Mouse (Mus musculus) spleen, postnatal 36 days (tissue): ENCODE results near the gene Saysd1.
A peak's percentile ranks its signal among the peaks of the same experiment; 100 is the strongest.

Experiments used
- DNase-seq, 2 experiments: peaks; one replicate each; pipeline ENCODE4 v3.0.0; 2022; ENCODE audit warnings: low spot score in 2 of 2, mixed read lengths in 1 of 2

Saysd1 gene

DNA sequence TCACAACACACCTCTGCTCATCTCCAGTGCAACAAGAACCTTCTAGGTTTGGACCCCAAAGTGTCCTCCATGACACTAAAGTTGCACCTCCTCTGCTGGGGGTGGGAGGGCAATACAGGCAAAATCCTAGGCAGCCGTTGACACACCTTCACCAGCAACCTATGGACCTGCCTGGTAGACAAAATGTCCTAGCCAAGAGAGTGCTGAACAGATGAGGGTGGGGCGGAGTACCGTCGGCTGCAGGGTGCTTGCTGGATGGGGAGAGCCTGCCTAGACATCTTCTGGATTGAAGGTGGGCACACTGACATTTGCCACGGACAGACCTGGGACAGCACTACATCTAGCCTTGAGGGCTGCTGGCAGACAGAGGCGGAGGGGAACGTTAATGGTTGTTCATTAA is 26.1 kb upstream of the Saysd1 start:
- DNase-seq = no peak

DNA sequence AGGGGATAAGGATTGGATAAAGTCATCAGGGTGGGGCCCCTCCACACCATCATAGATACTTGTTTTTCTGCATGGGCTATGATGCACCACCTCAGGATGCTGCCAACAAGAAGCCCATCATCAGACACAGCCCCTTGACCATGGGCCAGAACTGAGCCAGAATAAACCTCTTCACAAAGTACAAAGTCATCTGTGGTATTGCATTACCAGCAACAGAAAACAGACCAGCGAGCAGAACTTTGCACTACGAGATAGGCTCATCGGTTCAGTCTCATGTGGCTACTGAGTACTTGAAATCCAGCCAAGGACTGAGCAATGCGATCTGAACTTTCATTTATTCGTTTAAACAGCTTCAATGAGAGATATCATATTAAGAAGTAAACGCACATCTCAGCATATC is 24.4 kb upstream of the Saysd1 start:
- DNase-seq = no peak

DNA sequence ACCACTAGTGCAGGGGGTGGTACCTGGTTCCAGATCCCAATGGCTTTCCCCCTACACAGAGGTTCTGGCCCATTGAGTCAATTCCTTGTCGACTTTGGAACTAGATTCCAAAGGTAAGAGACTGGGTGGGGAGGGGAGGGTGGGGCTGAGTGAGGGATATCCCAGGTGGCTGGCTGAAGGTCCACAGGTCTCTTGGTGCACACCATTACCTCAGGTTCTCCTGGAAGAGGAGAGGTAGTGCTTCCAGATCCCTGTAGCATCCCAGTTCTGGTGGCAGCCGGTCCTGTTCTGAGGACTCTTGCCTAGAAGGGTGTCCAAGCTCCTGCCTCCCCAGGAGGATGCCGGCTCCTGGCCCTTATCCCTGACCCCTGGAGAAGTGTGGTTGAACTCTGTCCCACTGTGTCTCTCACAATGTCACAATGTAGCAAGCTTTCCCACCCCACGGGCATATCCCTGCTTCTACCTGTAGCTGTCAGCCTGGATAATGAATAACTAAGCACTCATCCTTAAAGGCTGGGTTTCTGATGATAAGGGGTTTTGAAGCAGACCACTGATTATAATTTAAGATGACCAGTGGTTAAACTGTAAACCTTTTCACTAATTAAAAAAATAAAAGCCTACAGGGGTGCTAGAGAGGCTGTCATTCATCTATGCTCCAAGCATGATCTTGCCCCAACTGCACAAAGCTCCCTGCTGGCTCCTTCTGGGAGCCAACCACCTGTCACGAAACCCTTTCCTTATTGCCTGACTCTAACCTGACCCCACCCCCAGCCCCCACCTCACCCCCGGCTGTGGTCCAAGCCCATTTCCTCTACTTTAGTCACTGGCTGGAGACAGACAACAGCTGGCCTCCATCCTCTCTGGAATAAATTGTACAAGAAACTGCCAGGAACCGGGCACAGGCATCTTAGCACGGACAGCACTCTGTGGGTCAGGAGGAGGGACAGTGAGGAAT is 20.7 kb upstream of the Saysd1 start:
- no peak for DNase-seq

DNA sequence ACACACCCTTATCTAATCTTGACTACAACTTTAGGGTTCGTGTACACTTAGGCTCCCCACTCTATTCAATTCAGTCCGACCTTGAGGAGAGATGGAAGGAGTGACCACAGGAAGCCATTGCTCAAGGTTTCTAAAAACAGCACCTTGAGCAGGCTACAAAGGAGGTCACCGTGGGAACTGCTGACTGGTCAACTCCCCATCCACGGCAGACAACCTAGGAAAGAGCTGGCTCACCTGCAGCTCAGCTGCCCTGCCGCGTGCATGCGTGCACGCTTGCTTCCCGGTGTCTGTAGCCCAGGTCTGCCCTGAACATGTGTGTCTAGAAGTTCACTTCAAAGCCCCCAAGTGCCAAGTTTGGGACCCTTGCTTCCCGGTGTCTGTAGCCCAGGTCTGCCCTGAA is 19.3 kb upstream of the Saysd1 start:
- no peak for DNase-seq

DNA sequence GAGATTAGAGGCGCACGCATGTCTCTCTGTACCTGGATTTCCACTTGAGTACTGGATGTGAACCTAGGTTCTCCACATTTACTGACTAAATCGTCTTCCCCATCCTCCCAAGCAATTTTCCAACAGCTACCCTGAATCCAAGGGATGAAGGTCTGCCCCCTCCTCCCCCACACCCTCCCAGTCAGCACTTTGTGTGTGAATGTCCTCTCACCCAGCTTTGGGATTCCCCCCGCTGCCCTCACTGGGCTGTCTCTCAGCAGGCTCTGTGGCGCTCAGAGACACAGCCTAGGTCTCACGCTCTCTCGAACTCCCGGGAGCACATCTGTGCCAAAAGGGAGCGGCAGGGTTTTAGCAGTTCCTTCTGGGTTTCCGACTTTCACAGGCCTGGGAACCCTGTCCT is 17.4 kb upstream of the Saysd1 start:
- no peak for DNase-seq

DNA sequence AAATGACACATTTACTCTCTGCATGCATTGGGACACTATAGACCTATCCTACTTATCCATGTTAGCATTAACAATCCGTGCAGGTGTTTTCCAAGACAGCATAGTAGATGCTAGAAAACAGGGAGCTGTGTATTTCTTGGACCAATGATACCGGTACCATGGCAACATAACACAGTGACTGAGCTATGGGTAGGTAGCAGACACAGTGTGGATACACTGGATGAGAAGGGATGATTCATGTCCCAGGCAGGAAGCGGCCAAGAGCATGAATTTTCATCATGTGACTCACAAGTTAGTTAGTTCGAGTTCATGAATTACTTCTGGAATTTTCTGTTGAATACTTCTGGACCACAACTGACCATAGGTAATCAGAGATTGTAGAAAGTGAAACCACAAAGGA is 16.6 kb upstream of the Saysd1 start:
- no peak for DNase-seq

DNA sequence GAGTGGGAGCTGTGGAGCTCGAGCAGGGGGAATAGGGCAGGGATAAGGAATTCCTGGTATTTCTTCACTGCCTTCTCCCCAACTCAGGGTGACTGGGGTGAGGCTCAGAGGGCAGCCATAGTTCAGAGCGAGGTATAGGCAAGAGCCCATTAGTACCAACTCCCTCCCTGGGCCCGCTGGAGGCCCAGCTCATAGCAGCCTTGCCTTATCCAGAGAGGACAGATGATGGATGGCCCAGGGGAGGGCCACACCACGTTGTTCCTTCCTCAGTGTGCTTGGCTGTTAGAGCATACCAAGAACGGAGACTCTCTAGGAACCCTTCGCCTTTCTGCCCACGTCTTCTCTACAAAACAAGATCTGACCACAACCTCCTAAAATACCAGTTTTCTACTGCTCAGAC is 15.9 kb upstream of the Saysd1 start:
- no peak for DNase-seq

DNA sequence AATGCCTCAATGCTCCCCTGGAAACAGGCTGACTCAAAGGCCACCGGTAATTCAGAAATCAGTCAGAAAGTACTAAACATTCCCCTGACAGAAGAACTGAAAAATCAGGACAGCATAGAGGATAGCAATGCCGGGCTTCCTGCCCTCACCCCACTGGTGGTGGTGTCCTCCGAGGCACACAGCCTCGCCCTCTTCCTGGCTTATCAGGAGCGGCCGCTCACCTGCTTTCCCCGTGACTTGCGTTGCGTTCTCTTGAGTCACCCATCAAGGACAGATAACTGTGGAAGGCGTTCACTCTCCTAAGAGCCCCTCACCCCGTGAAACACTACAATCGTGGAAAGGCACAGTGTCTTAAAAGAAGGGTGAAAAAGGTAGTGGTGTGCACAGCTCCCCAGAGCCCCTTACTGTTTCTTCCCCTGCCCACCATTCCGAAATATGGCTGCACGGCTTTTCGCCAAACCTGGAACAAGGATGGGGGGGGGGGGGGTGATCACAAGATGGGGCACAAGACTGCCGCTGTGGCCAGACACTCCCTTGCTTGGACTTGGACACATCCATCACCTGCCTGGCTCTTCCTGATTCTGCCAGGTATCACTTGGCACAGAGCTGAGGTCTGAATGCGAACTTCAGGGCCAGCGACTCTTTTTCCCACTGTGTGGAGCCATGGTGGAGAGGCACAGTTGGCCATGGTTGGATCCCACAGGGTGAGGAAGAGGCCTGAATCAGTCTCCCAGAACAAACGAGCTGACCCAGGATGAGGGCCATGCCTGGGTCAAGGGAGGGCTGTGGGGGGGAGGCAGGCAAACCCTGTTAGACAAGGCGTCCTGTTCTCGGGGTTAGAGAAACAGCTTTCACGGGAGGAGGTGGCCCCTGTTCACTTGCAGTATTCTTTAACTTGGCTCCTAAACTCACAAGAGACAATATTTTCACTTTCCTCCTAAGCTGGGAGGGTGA is 11.1 kb upstream of the Saysd1 start:
- DNase-seq = no peak

DNA sequence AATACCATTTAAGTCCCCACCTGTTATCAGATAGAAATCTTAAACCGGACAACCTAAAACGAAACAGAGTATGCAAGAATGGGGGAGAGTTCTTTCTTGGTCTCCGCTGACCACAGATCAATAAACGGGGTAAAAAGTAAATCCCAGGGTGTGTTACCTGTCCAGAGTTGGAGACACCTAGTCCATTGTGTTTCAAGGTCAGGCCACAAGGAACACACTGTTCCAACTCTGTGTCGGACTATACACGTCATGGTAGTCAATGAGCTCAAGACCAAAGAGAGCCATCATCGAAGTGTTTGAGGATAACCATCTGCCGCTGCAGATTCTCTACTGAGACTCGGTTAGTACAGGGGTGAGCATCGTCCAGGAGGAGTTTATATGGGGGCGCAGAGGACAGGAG is 10.2 kb upstream of the Saysd1 start:
- DNase-seq = no peak

DNA sequence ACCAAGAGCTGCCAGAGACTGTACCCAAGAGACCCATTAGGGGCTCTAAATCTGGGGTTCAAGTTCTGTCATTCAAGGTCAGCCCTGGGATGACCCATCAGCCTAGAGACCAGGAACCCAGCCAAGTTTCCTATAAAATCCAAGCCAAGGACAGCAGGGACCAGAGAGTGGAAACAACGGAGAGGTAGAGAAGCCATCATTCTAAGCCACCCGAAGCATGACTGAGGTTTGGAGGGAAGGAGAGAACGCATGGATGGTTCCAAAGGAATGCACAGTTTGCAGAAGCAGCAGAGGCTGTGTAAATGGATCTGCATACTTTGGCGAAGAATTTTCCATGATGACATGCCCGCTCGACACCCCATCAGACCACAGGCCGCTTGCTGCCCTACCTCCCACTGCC is 9.5 kb upstream of the Saysd1 start:
- DNase-seq = no peak

DNA sequence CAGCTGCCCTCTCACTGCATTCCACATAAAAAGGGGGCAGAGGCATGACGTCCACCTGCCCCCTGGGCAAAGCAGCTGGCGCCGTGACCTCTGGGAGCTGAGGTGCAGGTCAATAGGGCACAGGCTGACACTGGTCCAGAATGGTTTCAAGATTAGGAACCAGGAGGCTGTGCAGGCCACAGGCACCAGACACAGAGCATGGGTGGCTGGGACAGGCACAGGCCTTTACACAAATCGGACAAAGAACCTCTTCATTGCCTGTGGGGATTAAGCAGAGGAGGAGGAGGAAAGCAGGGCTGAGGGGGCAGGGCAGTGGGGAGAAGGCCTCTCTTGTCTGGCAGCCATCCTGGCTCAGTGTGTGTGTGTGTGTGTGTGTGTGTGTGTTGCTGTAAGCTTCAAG is 5.8 kb upstream of the Saysd1 start:
- DNase-seq = no peak

DNA sequence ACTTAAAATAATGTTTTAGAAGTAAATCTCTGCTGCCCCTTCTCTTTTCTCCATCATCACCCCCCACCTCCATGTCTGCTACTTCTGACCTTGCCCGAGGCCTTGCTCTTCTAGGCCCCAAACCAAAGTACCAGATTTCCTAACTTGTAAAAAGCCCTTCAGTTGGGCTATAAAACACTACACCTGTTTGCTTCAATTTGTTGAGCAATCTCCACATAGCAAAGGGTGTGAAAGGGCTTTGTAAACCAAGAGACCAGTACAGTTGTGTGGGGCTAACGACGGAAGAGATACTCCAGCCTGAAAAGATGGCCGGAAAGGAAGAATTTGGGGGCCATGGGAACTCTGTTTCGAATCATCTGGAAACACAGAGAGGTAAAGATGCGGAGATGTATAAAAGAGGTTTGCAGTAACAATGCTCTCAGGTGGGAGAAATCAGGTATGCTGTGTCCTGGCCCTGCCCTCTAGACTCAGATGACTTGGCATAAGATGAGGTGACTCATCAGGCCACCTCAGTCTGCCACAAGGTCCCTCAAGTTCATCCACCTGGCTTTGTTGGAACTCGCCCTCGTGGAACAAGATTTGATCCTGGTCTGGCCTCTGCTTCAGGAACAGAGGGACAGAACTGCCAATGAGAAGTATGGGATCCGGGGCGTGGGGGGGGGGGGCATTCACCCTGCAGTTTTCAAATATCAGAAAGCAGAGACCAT is 3.2 kb downstream of the Saysd1 start:
- DNase-seq = no peak

DNA sequence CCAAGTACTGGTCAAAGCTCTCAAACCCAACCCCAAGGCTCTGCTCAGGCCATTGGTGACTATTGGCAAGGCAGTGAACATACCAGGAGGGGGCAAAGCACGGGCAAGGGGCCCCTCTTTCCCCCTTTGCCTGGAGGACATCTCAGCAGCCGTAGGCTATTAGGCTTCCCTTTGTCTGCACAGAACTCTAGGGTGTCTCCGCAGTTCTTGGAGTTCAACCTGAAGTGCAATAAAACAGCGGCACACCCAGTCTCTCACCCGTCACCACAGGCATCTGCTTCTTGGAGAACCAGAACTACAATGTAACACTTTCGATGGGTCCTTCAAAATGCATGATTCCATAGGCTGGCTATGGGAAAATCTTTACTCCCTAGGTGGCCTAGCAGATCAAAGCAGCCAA is 10.2 kb downstream of the Saysd1 start:
- DNase-seq = no peak

DNA sequence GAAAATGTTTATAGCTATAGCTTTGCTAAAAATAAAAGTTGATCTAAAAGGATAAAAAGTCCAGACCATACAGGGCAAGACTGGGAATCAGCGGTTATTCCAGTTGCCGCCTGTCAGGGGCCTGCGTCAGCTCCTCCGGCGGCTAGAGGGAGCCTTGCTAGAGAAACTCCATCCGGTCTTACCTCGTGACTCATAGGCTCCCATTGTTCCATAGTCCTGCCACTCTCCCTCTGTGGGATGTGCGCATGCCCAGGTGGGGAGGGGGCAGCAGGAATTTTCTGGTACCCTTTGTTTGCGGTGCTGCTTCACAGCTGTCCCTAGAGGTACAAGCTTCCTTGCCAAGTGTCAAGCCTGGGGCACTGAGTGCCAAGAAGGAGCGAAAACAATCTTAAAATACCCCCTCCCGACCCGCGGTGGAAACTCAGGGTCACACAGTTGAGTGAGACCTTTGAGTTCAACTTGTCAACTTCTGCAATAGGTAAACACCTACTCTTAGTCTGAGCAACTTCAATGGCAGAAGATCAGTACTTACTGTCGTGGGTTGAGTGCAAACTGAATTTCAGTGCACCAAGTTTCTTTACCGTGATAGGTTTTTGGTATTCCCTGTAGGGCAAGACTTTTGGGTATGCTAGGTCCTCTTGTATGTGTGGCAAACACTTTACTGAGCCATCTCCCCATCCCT is 10.8 kb downstream of the Saysd1 start:
- no peak for DNase-seq

DNA sequence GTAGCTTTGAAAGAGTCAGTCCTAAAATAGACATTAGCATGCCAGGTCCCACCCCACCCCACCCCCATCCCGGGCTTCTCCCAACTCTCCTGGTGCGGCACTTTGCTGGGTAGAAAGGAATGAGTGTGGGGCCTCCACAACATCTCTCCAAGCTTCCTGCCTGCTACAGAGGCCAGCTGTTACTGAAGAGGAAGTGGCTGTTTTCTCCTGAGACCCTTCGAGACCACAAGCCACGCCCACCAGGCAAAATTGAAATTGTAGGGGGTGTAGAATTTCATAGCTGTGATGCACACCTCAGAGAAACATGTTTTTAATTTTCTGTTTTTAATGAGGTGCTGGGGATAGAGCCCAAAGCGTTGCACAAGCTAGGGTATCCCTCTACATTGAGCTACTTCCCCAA is 17.5 kb downstream of the Saysd1 start:
- DNase-seq = peak; percentile 84 to 88

DNA sequence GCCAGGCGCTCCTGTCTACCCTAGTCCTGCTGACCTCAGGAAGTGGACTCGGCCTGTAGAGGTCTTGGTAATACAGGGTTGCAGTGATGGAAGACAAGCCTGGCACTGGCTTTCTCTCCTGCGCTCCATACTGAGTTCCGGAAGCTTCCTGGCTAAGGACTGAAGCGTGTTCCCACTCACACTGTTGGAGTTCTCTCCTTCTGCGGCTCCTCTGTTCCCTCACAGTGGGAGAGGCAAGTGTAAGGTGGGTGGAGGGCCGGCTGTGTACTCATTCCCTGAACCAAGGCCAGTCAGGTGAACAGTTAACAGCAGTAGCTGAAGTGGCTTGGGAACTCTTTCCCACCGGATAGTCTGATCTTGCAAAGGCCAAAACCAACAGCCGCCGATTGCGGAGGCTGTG is 18.3 kb downstream of the Saysd1 start:
- DNase-seq = no peak

DNA sequence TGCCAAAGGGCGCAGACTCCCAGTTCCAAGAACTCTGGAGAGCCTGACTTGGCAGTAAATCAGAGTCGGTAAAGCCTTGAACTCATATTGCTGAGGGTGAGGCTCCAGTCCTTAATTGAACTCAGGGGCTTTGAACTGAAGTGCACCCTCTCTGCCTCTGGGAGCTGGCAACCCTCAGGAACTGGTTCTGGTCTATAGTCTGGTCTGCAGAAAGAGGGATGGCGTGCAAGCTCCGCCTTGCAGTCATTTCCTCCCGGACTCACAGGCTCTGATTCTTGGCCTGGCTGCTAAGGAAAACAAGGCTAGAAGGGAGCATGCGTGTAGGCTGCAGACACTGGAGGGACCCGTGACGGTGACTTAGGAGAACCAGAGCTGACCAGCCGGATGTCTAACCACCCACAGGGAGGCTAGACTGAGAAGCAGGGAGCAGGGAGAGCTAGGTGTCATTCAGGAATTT is 22.2 kb downstream of the Saysd1 start:
- DNase-seq = no peak

DNA sequence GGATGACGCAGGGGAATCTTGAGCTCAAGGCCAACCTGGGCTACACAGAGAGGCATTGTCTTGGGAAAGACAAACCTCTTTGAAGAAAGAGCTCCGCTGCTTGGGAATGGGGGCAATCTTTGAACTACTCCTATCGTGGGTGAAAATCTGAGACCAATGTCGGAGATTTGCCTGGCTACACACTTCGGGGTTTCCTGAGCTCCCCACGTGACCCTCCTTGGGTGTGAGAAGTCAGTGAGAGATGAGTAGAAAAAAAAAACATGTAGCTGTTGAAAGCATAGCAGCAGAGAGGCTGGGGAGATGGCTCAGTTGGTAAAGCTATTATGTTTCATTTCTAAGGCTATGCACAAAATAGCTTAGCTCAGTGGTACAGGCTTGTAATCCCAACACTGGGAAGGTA is 23.4 kb downstream of the Saysd1 start:
- peak; percentile 67 to 71 for DNase-seq

DNA sequence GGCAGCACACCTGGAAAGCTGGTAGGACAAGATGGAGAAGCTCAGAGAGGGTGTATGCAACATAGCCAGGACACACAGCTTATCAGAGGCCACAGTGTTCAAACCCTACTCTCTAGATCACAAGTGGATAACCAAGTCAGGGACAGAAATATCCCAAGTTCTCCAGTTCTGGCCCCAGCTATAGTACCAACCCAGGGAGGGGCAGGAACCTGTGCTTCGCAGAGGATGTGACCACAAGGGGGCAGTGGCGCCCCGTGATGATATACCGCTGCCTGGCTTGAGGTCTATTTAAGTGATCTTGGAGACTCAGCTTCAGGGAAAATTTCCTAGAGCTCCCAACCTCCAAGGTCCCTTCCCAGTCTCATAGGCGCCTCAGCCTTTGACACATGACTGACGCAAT is 24.4 kb downstream of the Saysd1 start:
- peak; percentile 69 to 70 for DNase-seq

DNA sequence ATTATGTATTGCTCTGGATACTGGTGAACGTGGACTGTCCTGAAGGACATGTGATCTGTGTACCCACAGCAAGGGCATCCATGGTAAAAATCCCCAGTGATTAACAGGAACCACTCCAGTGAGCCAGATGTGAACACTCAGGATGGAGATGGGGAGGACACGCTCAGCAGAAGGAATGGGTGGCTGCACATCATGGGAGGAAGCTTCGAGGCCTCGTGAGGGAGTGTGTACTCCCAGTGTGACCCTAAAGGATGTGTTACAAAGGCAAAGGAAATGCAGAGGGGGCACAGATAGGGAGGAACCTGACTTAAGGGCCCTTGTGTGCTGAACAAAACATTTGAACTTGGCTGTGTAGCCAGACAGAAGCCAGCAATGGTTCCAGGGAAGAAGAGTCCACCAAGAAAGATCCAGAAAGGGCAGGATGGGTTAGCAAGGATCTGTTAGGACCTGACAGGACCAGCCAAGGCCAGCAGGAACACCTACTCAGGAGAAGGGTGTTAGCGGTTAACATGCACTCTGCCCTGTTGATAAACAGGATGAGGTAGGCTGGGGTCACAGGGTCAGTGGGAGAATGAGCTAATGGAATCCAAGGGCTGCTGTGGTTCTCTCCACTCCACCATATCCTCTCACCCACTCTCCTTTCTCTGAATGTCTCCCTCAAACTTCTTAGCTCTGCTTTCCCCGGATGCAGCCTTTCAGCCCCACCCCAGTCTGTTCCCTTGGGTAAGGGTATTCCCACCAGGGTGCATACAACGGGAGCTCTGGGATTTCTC is 25.0 kb downstream of the Saysd1 start:
- DNase-seq = no peak

DNA sequence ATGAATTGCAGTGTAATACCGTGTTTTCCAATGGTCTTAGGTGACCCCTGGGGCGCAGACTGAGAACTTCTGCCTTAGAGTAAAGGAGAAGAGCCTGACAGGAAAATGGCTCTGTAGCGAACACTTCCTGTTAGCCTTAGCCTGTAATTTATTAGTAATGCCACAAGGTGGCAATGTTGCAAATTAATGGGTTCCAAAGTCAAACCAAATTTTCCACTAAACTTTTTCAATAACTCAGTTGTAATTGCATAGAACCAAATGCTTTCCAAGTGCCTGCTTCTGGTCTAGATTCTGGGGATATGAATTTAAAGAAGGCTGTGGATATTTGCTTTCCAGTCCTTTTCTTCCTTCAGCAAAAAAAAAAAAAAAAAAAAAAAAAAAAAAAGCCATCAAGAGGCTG is 26.1 kb downstream of the Saysd1 start:
- DNase-seq = no peak
